Mouse (Mus musculus): ENCODE measurements around the gene Dph1.
A peak's percentile ranks its signal among the peaks of the same experiment; 100 is the strongest.

Gene Dph1

GRCm38 (mm10) chr11:75190905-75191441 lies at the start of gene Dph1:
Gene Dph1 (minus strand): TSS chr11:75191241.
- no peak for DNase-seq

DNA sequence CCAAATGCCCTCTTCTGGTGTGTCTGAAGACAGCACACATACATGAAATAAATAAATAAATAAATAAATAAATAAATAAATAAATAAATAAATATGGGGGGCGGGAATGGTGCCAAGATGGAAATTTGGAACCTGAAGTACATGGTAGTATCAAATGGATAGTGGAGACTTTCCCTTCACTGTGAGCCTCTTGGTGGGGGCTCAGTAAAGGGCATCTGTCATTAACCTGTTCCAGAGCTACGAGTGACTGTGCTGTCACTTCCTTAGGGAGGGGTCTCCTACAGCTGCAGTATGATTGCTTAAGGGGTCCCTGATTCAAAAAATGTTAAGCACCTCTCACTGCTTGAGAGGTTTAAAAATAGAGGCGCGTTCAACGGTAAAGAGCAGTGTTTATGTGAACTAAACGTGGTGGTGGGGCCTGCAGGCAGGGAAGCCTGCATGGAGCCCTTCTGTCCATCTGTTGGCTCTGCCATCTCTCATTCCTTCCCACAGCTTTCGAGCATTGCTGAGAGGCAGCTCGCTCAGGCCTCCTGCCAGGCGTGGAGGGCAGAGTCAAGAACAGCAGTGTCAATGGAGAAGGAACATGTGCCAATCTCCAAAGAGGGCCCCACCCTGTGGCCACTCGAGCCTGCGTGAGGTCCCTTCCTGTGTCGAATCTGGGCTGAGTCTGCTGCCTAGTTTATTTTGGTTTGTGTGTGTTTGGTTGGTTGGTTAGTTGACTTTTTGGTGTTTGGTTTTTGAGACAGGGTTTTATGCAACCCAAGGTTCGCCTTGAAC lies 49.3 kb upstream of the Dph1 start:
- peak; percentile 68 to 87 for DNase-seq

- DNase-seq = peak; percentile 29 to 47
These were observed 43.7 kb upstream of the Dph1 start for GRCm38 (mm10) chr11:75234745-75235144.

GRCm38 (mm10) chr11:75232434-75232833 lies 41.4 kb upstream of the Dph1 start:
- DNase-seq = no peak

- DNase-seq = peak; percentile 62 to 75
These were observed 40.7 kb upstream of the Dph1 start for GRCm38 (mm10) chr11:75231756-75232155.

DNA sequence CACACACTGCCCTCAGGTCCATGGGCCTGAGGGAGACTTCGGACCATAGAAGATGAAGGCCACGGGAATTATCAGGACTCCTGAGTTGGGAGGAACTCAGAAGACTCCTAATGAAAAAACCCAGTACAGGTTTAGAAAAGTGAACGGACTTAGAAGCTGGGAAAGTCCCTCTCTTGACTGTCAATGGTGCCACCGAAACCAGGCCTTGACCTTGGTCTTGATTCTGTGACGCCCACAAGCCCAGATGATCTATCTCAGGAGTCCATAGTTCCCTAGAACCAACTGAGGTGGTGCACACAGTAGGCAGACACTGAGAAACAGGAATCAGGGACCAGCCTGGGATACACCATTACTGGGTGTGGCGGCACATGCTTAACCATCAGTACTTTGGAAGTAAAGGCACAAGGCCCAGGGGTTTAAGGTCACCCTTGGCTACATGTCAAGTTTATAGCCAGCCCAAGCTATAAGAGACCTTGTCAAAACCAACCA lies 39.3 kb upstream of the Dph1 start:
- DNase-seq = no peak

GRCm38 (mm10) chr11:75229289-75229688 lies 38.2 kb upstream of the Dph1 start:
- no peak for DNase-seq

- no peak for DNase-seq
These were observed 36.6 kb upstream of the Dph1 start for GRCm38 (mm10) chr11:75227632-75228031.

GRCm38 (mm10) chr11:75224835-75225234 lies 33.8 kb upstream of the Dph1 start:
- DNase-seq = no peak

DNA sequence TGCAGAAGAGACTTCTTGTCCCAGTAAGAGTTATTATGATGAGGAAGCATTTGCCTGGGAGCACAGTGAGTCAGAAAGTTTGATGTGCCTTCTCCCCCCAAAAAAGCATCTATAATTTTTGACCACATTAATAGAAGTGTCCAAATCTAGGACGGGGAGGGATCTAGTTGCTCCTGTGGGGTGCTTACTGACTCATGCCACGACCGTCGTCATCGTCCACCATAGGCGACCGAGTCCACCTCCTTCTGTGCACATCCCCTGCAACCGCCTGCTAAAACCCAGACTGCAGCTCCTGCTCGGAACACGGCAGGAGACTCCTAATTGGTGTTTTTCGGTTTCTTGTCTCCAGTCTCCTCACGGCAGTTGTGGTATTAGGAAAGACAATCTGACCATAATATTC lies 33.0 kb upstream of the Dph1 start:
- no peak for DNase-seq

- DNase-seq = no peak
These were observed 29.6 kb upstream of the Dph1 start for GRCm38 (mm10) chr11:75220517-75221145.

DNA sequence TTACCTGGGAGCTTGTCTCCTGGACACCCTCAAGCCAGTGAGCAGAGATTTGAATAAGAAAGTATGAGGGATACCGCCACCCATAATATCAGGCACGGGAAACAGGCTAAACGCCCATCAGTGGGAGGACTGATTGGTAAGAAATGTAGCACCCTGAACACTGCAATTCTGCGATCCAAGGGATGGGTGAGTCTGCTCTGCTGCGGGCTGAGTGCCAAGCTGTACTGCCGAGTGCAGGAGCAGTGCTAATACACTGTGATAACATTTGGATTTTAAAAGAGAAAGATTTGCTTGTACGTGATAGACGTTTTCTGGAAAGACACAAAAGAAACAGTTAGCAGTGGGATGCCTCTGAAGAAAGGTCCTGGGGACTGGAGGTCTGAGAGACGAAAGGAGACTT lies 29.1 kb upstream of the Dph1 start:
- peak in 1 of 2 experiments; percentile 23 for DNase-seq

DNA sequence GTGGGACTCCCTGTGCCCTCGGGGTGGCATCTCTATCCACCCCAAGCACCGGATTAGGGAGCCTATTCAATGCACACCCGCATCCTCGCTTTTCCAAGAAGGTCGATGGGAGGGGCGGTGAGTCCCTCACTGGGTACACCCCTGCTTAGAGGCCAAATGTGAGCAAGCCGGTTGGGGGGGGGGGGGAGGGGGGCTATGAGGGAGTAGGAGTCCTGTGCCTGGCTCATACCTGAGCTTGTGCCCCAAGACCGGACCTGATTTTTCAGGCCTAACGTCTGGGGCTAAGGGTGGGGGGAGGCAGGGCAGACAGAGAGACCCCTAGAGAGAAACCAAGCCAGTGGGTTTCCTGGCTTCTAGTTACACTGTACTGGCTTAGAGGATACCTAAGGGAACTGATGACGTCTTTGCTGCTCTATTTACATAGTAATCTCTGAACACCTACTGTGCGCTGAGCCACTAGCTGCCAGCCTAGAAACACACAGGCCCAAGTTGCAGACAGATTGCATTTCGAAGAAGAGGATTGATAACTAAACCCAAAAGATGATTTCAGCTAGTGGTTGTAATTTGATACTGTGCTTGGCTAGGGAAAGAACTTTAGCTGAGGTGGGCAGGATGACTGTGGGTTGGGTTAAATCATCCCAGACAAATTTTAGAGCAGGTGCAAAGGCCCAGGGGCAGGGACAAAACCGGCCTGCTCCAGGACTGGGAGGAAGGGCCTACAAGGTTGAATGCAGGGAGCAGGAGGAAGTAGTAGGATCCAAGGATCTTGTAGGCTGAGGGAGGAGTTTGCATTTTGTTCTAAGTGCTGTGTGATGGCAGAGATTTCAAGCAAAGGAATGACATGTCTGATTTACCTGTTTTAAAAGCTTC lies 23.3 kb upstream of the Dph1 start:
- DNase-seq = no peak

DNA sequence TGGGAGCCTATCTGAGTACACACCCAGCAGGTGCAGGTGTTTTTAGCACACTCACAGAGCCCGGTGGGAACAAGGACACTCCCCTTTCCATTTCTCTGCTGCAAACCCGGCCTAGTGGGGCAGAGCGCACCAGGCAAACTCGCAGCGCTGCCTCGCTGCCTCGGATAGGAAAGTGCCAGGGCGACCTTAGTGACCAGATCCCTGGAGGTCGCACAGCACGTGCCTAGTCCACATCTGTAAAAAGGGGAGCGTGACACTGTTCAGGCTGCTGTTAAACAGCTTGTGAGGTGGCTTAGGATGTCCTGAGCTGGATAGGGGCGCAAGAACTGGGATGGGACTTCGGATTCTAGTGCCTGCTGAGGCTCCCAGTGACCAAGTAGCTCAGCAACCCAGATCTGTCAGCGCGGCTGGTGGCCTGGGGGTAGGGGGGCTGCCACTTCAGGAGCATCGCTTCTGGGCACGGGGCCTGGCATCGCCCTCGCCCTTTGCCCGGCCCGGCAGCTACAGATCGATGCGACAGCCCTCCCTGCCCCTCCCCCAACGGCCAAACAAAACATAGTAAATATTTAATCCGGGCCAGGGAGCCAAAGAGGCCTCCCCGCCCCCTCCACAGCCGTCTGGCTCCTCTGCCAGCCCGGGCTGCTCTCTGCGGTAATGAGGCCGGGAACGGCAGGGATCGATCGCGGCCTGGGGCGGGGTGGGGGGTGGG lies 22.5 kb upstream of the Dph1 start:
- DNase-seq = peak; percentile 70 to 76

- DNase-seq = no peak
These were observed 21.8 kb upstream of the Dph1 start for GRCm38 (mm10) chr11:75212876-75213275.

DNA sequence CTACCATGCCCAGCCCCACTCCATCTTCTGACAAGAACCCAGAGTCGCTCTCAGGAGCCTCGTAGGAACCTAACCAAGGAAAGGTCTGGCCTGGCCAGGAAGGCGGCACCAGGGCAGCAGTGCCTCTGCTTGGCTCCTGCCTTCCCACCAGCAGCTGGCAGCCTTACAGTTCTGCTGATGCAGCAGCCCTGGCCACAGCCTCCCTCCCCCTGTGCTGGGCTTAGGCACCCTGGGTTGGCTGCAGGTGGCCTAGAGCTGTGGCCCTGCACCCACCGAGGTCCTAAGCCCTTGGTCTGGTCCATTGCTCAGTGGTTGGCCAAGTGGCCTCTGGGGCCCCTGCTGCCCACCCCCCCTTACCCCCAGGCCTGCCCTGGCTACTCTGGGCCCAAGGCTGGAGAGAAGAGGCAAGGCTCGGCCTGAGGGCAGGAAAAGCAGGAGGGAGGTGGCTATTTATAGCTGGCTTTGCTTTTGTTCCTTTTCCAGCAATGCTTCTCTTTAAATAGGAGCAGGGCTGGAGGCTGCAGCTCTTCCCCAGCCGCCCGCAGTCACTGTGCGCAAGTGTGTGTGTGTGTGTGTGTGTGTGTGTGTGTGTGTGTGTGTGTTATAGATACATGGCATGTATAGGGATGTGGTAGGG lies 21.1 kb upstream of the Dph1 start:
- DNase-seq = no peak

- DNase-seq = peak in 1 of 2 experiments; percentile 18
These were observed 19.7 kb upstream of the Dph1 start for GRCm38 (mm10) chr11:75210755-75211154.

GRCm38 (mm10) chr11:75210093-75210492 lies 19.1 kb upstream of the Dph1 start:
- DNase-seq = no peak

- DNase-seq = no peak
These were observed 18.3 kb upstream of the Dph1 start for GRCm38 (mm10) chr11:75209363-75209762.

DNA sequence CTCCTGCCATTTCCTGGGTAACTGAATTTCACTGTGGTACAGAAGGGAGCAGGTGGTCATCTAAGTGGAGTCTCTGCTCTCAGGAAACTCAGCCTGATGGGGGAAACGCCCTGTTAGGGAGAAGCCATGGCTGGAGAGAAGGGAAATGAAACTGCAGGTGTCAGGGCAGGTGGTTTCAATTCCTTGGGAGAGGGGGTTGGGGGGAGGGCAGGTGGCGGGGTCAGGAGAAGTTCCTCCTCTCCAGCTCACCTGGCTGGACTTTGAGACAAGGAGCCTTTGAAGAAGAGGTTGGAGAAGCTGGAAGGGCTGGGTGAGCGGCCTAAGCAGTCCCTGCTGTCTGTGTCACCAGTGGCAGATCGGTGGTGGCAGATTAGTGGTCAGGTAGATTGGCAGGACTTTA lies 15.3 kb upstream of the Dph1 start:
- DNase-seq = no peak

DNA sequence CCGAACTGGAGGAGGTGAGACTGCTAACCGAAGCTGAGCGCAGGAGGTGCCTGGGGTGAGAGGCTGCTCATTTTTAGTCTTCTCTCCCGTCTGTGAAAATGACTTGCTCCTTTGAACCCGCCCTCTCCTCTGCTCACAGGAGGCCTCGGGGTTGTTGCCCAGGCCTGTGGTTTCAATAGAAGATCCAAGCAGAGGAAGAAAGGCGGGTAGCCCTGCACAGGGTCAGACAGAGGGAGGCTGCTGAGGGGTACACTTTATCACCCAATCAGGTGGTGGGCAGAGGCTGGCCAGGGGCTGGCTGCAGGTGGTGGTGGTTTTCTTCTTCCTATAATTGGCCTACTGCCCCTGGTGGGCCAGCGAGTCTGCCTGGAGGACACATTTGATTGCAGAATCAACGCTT lies 13.4 kb upstream of the Dph1 start:
- peak in 1 of 2 experiments; percentile 17 for DNase-seq

GRCm38 (mm10) chr11:75203926-75204325 lies 12.9 kb upstream of the Dph1 start:
- DNase-seq = no peak
